Mouse (Mus musculus): ENCODE data around the gene Sel1l3.

Sel1l3 gene

DNA sequence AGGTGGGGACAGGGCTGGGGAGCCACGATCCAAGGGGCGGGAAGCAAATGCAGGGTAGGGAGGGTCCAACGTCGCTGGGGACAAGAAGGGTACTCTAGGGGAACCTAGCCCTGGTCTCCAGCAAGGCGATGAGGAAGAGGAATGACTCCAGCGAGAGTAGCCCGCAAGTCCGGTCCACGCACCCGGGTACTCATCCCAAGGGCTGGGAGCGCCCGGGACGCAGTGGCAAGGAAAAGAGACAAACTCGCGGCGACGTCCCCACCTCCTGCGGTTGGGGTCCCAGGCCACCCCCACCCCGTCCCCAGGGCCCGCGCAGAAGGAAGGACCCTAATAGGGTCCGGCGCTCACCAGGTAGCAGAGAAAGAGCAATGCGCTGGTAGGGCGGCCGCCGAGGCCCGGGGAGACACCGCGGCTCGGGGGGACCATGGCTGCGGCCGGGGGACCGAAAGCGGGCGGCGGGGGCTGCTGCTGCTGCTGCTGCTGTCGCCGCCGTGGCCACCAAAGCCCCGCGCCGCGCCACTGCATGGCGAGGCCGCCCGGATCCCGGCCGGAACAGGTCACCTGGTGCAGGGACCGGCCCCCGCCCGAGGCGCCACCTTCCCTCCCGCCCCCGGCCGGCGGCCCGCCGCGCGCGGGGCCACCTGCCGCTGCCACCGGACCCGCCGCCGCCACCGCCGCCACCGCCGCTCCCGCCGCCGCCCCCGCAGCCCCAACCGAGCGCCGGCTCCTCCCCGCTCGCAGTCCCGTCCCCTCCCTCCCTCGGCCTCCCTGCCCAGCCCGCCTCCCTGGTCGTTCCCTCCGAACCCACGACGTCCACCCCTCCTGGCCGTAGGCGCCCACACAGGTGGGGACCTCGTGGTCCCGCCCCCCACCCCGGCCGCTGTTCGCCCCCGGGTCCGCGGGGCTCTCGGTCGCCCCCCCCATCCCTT is 681 bp downstream of the Sel1l3 start:
- DNase-seq (ENCODE audit: low read depth) = no peak

DNA sequence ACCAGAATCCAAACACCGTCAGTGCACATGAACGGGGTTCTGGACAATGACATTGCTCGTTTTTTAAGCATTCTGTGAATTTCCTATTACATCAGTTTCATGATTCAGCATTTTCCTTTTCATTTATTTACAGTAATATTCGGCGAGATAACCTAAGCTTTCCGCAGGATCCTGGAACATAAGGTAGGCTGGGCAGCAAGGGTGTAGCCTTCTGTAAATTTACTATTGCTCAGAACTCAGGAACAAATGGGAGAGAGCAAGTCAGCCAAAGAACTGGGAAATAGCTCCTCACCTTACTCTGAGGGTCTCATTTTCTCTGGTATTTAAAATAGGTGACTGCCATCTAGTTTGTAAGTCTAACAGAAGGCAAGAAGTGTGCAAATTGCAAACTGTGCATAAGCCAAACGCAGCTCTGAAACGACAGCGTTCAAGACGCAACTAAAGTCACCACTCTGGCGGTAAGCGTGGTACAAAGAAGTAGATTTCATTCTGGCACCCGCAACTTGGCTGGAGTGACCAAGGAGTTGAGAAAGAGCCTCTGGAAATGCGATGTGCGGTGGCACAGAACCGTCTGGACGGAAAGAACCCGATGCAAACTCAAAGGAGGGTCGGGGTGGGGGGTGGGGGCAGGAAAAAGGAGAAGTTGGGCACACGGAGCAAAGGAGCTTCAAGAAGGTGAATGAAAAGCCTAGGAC is 1.5 kb downstream of the Sel1l3 start:
- no peak for DNase-seq (ENCODE audit: low read depth)

DNA sequence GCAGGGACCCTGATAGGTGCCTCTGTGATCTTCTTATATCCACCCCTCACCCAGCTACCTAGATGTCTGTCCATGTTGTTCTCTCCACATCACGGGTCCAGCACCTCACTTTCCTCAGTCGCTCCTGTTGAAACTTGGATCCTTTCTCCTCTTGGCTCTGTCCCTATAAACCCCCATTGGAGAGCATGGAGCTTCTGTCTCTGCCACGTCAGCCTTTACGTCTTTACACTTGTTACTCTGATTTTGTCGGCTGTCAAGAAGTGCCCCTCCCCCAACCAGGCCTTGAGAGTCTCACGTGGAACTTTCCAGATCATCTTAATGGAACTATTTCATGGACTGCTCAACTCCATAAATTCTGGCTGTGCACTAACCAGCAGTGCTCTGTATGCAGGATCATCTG is 2.5 kb downstream of the Sel1l3 start:
- DNase-seq (ENCODE audit: low read depth) = no peak

DNA sequence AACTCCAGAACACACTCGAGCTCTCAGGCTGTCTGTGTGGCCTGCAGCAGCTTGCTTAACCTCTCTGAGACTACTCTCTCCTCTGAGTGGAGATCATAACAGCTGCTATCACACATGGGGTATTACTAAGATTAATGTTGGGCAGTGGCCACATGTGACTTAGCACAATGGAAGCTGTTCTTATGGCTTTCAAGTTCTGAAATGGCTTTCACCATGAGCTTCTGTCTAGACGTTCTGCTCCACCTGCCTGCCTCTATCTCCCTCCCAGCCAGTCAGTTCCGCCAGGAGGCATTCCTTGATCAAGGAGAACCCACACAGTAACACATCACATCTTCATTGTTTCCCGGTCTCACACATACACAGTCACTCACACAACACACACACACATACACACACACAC is 3.2 kb downstream of the Sel1l3 start:
- no peak for DNase-seq (ENCODE audit: low read depth)

DNA sequence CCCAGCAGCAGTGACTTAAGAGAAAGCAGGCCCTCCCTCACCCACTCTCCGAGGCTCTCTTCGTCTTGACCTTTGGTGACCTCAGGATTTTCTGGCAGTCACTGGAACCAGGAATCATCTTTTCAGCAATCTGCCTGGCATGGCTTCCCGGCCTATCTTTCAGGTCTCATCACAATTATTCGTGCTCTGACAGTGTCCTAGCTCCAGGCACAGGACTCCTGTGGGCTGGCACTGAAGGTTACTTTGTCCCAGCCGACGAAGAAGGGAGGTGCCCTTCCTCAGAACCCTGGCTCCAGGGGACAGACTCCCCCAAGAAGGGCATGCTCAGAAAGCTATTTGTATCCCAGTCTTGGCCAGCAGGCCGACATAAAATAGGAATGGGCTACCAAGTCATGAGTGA is 4.0 kb downstream of the Sel1l3 start:
- DNase-seq (ENCODE audit: low read depth) = no peak

DNA sequence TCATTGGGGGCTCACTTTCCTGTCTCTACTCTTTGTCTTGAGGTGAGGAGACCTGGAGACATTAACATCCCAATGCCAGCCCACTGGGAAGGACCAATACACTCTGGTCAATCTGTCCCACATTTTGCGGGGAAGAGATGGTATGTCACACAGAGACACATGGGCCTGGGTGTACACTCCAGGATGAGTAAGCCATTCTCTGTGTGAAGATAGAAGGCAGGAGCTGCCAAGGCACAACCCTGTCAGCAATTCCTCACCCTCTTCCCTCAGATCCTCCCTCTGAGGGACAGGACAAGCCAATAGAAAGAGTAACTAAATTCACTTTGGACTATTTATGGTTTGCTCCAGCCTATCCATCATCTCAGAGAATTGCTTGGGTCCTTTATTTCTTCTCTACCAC is 5.0 kb downstream of the Sel1l3 start:
- DNase-seq (ENCODE audit: low read depth) = no peak

DNA sequence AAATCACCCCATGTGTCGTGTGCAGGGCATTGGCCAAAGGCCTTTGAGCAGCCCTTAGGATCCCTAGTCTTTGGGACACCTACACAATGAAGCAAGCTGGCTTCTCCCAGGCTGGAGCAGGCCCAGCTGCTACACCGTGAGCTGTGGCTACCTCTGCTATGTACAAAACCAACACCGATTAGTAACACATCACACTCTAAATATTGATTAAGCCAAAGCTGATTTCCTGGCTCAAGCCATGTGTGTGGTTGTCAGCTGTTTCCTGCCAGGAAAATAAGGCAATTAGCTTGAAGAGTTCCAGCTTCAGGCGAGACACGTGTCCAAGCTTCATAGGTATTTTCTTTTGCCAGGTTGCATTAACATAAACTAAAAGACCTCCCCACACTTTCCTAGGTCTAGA is 7.2 kb downstream of the Sel1l3 start:
- DNase-seq (ENCODE audit: low read depth) = no peak

DNA sequence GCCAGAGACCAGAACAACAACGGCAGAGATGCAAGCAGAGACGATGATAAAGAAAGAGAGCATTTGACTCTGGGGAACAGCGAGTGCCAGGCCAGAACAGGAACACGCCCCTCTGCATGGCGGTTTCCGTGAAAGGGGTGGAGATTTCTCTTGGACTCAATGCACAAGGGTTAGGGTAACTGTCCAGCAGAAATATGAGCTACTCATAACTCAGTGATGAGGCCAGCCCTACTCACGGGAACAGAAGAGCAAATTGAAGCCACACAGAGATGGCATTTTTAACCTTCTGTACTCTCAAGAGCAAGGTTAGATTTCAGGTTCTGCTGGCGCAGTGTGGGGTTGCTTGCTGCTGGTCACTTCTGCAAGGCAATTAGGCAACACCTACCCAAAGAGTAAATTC is 11.0 kb downstream of the Sel1l3 start:
- DNase-seq (ENCODE audit: low read depth) = no peak

DNA sequence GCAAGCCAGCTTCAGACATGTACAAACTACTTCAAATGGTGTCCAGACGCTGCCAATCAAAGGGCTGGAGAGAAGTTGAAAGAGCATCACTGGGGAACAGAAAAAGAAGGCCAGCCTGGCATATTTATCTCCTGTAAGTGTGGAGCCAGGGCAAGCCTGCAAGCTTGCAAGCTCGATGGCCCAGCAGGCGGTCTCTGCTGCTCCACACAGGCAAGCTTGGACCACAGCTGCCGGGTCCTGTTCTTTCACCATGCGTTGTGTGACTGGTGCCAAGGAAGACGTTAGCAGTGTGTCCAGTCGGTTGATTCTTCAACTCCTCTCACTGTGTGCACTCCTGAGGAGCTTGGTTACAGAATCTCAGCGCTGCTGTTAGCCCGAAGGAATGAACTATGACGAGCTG is 12.9 kb downstream of the Sel1l3 start:
- no peak for DNase-seq (ENCODE audit: low read depth)

DNA sequence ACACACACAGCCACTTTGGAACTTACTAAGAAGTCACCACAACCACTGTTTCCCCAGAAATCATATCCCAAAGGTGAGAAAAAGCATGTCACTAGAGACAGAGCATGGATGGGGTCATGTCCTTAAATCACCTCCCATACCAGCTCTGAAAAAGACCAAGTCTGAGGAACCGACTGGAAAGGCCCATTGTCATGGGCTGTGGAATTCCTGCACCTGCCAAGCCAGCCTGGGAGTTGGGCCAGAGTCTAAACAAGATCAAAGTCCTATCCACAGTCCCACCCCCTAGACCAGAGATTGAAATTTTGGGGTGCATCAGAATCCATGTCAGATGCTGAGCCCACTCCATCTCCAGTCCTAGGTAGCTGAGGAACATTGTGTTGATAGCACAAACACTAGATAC is 15.3 kb downstream of the Sel1l3 start:
- no peak for DNase-seq (ENCODE audit: low read depth)

DNA sequence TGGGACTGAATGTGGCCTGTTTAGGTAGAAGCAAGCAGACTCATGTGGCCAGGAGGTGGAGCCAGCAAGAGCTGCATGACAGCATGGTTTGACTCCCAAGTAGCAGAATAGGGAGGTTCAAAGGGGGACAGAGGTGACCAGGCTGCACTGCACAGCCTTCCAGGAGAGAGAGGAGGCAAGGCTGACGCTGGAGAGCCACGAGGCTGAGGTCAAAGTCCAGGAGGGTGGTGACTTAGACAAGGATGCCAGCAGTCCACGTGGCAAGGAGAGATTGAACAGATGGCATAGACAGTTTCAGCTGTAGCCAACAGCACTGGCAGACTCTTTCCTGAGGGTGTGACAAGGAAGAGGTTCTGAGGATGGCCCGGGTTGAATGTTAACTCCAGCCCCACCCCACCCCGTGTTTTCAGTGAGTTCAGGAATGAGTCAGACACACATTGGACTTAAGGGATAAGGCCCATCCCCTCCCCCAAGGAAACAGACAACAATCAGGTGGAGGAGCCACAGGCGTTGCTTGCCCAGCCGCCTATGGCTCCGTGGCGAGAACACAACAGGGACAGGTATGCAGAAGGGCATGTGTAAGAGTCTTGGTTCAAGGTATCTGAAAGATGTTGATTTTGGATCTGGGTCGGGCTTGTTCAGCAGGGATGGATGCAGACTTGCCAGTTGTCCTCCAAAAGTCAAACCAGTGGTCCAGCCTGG is 17.2 kb downstream of the Sel1l3 start:
- no peak for DNase-seq (ENCODE audit: low read depth)

DNA sequence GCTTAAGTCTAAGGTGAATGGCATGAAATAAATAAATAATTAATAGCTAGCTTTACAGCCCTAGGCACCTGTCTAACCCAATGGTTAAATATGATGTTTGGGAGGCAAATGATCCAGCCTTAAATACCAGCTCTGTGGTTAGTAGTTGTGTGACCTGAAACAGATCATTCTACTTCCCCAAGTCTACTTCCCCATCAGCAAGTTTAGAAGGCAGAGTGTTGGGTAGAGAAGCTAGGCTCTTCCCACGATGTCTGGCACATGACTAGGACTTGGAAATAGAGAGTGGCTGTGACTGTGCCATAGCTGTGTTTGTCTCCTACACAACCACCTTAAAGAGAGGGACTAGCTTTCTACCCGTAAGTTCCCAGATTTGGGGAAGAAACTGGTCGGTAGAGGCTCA is 18.9 kb downstream of the Sel1l3 start:
- DNase-seq (ENCODE audit: low read depth) = no peak

DNA sequence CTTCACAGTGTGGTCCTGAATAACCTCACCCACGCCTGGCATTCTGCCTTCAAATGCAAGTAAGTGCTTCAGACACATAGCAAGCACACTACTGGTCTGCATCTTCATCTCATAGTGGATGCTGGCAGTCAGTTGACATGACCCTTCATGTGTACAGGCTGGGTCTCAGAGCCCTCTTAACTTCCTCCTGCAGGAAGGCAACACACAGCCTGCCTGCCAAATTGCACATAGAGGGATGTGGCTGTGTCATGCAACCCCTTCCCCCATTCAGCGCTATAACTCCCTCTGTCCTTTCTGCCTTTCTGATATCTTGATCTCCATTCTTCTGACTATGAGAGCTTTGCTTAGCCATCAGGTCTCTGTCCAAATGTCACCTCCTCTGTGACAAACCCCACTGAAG is 19.3 kb downstream of the Sel1l3 start:
- no peak for DNase-seq (ENCODE audit: low read depth)

DNA sequence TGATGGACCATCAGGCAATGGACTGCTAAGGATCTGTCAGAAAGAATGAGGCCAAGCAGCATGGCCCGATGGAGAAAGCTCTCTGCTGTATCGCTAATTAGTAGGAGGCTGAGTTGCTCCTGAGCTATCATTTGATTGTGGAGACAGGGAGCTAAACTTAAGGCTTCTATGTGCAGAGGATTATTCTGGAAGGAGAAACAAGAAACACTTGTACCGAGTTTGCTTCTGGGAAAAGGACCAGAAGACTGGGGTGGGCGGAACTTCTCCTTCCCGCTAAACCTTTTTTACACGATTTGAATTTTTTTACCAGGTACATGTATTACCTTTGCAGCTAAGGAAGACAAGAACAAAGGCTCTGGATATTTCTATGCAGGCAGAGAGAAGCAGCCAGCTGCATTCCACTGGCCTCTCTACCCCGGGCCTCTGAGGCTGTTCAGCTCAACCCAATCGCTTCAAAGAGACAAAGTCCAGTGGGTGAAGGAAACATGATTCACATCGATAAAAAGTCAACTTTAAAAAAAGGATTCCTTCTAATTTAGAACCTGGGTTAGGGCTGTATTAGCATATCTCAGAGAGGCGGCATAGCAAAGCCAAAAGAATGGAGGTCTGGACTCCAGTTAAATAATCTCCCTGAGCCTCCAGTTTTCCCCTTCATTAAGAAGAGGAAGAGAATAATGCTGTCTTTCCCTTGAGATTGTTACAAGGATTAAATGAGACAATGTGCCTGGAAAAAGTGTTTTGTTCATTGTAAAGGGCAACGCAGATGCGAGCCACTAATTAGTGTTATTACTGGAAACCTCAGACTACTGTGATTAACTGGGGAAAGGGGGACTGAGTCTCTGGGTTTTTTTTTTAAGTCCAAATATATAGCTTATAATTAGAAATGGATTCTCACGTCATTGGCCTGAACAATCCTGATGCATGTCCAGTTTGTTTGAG is 20.4 kb downstream of the Sel1l3 start:
- DNase-seq (ENCODE audit: low read depth) = no peak

DNA sequence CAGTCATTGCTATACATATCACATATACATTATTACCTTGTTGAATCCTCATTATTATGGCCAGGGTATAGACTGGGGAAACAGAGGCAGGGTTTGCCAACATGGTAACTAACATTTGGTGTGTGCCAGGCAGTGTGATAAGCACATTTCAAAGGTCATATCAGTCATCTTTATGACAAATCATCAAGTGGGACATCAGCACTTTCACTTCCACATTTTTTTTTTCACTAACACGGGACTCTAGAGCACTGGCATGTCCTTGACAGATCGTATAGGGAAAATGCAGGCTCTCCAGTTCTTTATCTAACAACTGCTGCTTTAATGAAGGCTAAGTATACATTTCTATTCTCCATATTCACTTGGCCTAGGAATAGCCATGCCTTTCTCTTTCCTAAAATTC is 25.1 kb downstream of the Sel1l3 start:
- DNase-seq (ENCODE audit: low read depth) = no peak

DNA sequence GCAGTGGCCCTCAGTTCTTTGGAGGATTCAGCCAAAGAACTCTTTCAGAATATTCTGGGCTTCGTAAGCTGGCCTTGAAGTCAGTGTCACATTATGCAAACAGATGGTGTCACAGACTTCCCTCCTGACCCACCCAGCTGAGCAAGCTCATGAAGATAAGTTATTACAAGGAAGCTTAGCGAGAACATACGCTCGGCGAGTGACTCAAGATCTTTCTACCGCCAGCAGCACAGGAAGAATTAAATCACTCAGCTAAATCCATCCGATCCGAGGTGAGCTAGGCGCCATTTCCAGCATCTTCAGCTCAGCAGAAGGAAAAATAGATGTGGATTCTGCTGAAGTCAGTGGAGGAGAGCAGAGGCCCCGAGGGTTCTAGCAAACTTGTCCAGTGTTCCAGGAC is 26.5 kb downstream of the Sel1l3 start:
- no peak for DNase-seq (ENCODE audit: low read depth)

DNA sequence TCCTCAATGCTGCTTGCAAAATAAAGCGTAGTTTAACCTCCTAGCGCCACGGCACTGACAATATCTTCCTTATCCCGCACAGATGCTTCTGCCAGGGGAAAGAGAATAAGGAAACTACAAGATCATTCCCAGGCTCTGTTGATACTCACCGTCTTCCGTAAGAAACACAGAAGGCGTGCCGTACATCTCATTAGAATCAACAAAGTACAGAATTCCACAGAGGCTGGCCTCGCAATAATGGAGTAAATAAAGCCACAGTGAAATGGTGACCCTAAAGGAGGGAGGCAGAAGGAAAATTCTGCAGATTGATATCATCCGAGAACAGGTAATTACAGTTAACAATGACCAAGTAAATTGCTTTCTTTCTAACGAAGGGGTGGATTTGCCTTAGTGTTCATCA is 27.9 kb downstream of the Sel1l3 start:
- no peak for DNase-seq (ENCODE audit: low read depth)

DNA sequence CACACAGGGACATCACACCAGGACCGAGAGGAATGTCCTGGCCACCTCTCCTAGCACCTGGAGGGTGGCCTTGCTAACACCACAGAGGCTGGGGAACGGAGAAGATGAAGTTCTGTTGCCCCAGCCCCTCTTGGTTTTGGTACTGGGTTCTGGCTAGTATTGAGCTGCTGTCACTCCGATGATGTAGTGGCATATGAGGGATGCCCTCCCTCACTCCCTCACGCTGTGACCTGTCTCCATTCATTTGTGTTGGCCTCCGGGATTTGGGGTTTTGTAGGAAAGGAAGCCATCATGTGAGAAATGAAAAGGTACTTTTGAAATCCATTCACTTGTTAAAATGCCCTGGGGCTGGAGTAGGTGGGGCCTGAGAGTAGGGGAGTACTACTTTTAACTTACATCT is 33.8 kb downstream of the Sel1l3 start:
- no peak for DNase-seq (ENCODE audit: low read depth)

DNA sequence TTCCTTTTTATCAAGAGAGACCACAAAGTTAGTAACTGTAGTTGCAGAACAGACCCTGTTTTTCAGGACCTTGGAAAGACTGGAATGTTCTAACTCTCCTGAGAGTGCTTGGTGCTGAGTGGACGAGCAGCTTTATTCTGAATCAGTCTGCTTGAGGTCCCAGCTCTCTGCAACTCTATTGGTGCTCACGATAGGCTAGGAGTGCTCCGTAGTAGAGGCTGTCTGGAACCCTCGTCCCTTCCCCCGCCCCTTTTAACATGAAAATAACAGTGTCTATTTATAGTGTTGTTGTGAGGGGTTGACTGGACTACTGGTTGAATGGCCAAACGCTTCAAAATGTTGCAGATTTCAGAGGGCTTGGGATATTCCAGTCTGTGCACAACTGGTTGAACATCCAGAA is 37.0 kb downstream of the Sel1l3 start:
- DNase-seq (ENCODE audit: low read depth) = no peak

DNA sequence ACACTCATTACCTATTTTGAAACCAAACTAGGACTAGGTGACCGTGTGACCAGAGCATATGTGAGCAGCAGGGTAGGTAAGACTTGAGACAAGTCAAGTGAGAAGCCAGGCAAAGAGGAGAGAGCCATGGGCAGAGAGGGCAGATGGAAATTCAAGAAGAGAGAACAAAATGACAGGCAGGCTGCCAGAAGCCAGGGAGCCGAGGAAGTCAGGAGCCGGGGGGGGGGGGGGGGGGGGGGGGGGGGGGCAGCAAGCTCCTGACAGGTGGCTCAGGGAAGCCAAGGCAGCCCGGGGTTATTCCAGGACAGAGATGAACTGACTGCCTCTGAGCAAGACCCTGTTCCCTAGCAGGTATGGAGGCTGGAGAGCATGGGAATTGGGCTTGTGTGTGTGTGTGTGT is 37.7 kb downstream of the Sel1l3 start:
- no peak for DNase-seq (ENCODE audit: low read depth)

DNA sequence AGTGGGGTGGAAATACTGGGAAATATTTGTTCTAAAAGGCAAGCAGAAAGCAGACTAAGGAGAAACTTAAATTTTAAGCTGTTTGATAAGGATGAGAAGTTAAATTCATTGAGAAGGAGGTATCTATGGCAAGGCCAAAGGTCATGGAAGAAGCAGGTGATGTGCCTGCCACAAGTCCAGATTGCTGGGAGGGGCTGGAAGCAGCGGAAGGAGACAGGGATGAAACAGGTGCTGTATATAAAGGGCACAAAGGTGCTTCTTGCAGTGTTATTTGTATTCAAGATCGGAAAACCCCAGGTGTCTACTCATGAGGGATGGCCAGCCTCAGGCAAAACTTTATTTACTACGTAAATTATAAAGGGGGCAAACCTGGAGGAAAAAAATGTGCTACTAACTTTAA is 38.5 kb downstream of the Sel1l3 start:
- DNase-seq (ENCODE audit: low read depth) = no peak

DNA sequence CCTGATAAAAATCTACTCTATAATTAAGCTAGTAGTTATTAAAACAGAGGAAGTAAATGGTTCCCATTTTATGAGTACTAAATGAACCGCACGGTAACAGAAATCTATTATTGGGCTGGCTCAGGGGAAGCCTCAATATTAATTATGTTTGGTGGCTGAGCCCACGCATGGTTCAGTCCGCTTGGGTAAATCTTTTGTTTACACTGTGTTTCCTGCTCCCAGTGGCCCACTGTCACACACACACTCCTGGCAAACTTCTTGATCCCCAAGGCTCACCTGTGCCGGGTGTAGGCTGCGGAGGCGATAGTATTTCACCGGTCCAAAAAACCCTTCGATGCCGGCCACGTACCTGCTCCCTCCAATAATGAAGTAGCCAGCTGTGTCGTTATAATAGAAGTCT is 39.3 kb downstream of the Sel1l3 start:
- DNase-seq (ENCODE audit: low read depth) = no peak

All from induced T-regulatory cell, adult 2 months (primary cell).